Mouse (Mus musculus) MEL-GATA-1-ER (cell line): ENCODE measurements around the gene Pde10a.
"Not testable (repeated sequence)": the region's sequence is repeated elsewhere in the genome, so short reads cannot be mapped to it uniquely, and the experiment has no call there.

Experiments
- DNase-seq: peaks from one replicate; pipeline ENCODE4 v3.0.0-alpha.2; 2012; ENCODE audit warnings: low read depth; ENCODE audit errors: extremely low read depth

Pde10a gene

GRCm38 (mm10) chr17:8642356-8642755, 117.2 kb downstream of the Pde10a start:
- DNase-seq: no peak

- DNase-seq: no peak
Measured at GRCm38 (mm10) chr17:8647372-8647871, 122.2 kb downstream of the Pde10a start.

DNA sequence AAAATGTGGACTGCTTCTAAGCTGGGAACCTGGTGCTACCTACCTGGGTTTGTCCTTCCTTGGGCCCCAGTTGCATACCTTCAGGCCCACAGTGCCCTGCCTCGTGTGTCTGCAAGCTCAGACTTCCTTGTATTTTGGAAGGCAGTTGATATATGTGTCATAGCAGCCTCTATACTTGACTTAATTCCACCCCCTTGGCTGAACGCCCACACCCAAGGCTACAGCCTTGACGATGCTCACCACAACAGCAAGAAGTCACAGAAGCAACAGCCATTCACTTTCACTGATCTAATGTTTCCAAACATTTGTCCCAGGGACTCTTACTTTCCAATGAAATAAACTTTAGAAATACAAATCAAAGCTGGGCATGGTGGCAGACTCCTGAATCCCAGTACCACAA, 123.1 kb downstream of the Pde10a start:
- no peak for DNase-seq

- DNase-seq: no peak
Measured at GRCm38 (mm10) chr17:8652681-8653262, 127.6 kb downstream of the Pde10a start.

DNA sequence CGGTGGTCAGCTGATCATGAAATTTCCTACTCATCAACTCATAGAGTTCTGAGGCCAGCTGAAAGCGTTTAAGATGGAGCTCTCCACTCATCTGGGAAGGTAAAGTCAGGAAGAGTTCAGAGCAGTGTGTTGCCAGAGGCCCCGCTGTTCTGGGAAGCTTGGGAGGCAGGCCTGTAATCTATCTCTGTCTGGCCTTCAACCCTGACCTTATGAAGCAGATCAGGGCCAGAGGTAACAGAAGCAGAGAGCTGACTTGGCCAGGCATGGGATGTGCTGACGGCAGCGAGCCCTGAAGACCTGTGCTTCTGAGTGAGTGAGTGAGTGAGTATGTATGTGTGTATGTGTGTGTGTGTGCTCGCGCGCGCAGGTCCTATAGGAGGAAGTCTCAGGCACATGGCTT, 132.5 kb downstream of the Pde10a start:
- DNase-seq: no peak

GRCm38 (mm10) chr17:8658751-8659454, 133.7 kb downstream of the Pde10a start:
- no peak for DNase-seq

- no peak for DNase-seq
Measured at GRCm38 (mm10) chr17:8666912-8667311, 141.7 kb downstream of the Pde10a start.

DNA sequence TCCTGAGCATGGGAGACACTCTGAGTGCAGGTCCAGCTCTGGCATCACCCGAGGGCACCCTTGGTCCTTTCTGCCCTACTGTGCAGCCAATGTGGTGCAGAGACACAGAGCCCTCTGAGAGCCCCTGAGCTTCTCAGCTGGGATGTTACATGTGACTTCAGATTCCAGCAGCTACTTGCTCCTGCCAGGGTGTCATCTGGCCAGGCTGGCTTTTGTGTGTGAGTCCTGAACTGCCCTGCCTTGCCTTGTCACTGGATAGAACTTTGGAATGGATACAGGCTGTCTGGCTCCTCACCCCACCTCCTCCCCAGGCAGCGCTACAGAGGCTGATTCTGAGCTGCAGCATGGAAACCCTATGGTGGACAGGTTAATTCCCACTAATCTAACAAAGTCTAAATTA, 149.5 kb downstream of the Pde10a start:
- no peak for DNase-seq

GRCm38 (mm10) chr17:8686356-8686755, 161.2 kb downstream of the Pde10a start:
- no peak for DNase-seq

GRCm38 (mm10) chr17:8688096-8688495, 162.9 kb downstream of the Pde10a start:
- DNase-seq: no peak

DNA sequence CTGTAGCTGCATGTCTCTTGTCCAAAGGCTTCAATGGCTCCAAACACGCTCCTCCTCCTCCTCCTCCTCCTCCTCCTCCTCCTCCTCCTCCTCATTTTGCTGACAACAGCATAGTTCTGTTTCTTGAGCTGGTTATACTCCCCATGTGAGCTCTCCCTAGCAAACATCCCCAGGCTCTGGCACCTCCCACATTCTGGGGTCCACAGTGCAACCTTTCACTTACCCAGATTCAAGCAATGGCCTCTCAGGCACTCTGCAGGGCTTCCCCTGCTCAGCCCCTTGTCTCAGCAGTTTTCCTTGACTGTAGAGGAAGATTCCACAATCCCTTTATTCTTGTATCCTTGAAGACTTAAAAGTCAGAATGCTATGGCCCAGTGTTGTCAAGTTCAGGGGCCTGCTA, 173.1 kb downstream of the Pde10a start:
- no peak for DNase-seq

GRCm38 (mm10) chr17:8698793-8699192, 173.6 kb downstream of the Pde10a start:
- no peak for DNase-seq

DNA sequence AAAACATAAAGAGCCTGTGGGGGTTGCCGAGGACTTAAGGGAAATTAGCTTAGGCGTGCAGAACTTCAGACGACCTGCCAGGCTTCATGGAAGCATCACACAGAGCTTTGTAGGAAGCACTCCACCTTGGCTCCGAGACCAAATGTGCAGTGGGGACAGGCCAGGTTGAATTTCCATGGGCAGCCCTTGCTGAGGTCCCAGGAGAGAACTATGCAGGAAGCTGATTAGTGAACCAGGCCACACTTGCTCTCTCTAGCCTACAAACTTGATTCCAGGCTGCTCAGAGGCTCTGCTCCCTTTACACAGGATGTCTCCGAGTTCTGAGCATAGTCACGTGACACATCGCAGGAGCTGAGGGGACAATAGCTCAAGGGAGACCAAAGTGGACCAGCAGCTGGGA, 175.9 kb downstream of the Pde10a start:
- DNase-seq: no peak

DNA sequence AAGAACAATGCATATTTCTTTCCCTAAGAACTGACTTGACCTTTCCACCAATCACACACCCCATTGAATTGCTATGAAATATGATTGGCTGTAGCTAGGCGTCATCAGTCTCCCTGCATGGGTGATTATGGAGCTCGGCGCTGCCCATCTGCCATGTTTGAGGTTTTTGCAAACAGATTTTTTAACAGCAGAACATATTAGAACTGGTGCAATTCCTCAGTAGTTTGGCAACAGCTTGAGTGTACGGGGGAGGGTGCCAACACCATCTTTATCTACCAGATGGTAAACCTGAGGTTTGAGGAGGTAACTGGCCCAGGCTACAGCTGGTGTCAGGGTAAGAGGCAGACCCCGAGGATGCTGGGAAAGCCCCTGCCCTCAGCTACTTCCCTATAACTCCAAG, 177.3 kb downstream of the Pde10a start:
- DNase-seq: no peak

DNA sequence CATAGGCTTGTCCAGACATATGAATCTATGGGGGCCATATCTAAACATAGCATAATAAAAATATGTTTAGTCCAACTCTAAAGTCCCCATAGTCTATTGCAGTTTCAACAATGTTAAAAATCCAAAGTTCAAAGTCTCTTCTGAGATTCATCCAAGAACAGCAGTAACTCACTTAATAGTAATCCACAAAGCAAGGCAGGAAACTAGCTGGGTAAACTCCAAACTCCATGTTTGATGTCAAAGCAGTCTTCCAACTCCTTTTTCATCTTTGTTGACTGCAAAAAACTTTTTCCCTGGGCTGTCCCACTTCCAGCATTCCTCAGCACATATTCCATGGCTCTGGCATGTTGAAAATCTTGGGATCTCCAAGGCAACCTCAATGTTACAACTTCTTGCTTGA, 182.8 kb downstream of the Pde10a start:
- no peak for DNase-seq

- DNase-seq: not testable (repeated sequence)
Measured at GRCm38 (mm10) chr17:8712734-8713133, 187.6 kb downstream of the Pde10a start.

- DNase-seq: no peak
Measured at GRCm38 (mm10) chr17:8720961-8721360, 195.8 kb downstream of the Pde10a start.

DNA sequence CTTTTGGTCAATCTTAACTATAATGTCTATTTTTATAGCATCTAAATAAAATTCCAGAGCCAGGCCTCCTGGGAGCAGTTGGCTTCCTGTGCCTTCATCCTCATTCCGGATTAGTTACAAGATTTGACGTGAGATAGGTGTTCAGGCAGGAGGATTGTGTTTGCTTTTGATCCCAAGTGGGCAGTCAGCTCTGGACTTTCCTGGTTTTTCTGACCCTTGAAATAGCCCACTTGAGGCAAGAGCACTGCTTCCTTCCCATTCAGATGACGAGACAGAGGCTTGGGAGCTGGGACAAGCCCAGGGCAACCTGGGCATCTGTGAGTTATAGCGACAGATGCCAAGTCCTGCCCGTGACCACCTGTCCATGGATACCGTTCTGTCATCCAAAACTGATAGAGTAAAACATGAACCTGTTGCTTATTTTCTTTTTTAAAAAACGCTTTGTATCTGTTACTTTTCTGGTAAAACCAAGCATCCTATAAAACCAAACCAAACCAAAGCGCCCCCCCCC, 199.3 kb downstream of the Pde10a start:
- no peak for DNase-seq

GRCm38 (mm10) chr17:8728646-8729045, 203.5 kb downstream of the Pde10a start:
- no peak for DNase-seq

DNA sequence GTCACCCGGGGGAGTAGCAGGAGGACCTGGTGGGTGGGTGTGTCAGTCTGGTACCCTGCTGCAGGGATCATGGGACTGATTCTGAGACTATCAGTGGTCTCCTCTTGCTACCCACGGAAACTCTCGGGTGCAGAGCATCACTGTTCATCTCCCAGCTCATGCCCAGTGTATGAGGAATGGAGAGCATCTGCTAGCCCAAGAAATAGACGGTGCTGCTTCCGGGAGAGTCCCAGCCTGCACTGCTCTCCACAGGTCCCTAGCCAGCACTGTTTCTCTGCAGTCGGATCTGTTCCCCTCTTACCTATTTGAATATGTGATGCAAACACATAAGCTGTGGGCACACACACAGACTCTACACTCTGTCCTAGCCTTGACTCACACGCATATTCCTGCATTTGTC, 204.6 kb downstream of the Pde10a start:
- DNase-seq: no peak

DNA sequence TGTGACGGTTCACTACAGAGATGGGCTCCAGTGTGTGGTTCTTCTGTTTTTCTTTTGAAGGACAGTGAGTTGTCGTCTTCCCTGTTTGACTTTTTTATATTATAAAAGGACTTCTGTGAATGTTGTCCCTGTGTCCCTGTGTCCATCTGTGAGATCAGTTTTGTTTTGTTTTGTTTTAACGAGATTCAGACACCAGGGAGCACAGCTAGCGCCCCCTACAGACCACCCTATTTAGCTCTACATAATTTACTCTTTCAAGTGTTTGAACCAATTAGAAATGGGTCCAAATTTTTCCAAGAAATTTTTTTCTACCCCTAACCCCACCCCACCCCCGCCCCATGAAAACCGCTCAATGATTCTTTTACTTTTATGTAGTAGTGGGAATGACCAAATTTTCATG, 205.9 kb downstream of the Pde10a start:
- DNase-seq: no peak

DNA sequence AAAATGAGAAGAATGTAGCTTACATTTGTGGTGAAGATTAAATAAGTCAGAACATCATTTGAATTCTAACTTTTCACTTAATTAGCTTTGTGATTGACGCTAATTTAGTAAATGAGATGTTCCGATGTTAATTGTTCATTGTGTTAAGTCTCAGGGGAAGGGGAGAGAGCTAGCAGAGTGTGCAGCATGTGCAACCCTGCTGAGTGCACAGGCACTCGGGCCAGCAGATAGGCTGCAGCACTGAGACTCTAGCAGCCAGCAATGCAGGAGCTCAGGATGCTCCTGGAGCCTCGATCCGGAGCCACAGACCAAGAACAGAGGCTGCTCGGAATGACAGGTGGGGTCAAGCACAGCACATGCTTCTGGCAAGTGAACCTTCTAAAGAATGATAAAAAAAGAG, 211.1 kb downstream of the Pde10a start:
- no peak for DNase-seq

DNA sequence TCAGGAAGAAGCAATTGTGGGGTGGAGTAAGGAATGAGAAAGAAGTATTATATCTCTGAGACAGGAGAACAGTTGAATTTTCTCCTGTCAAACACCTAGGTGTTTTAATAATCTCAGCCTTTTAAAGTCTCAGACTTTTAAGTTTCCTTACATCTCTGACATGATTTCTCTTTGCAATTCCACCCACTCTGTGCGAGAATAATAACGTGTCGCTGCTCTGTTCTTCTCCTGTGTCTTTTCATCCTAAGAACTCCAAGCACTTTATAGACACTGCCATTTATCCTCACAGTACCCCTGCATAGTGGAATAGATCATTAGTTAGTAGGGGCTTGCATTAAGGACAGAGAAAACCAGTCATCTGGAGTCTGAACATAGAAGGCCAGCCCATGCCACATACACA, 217.6 kb downstream of the Pde10a start:
- DNase-seq: no peak
